Mouse (Mus musculus) left cerebral cortex, adult 11 months (tissue): Measurements from ENCODE around the gene Clnk.

Source experiments
- DNase-seq: peaks from one replicate; pipeline ENCODE4 v3.0.0; 2022; ENCODE audit warnings: low spot score

The Clnk gene

DNA sequence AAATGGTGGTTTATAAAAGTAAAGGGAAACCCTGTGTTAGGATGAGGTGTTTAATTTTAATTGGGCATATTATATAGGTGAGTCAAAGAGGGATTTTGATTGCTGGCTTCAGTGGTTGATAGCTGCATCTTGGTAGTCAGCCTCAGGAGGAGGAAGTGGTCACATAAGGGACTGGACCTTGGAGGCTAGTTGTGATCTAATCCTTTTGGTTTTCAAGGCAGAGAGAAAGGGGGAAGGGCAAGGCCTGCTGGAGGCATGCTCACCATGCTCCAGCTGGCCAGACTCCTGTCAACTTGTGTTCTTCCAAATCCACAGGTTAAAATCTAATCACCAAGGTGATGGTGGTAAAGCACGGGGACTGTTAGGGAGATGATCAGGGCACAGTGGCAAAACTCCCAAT lies 19.0 kb downstream of the Clnk start:
- DNase-seq: no peak

DNA sequence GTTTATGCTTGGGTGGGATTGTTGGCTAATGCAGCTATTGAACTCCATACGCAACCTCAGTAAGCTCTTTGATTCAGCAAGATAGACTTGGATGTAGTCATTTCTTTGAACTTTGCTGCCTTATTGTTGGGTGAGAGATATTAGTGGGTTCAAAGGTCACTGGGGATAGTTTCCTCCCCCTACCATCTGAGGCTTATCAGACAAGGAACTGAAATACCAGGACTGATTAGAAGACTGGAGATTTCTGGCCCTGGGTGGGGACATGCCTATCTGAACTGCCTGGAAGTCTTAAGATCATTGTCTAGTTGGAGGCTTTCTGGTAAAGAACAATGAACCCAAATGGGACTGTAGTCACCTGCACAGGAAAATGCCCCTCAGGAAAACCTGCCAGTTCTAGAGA lies 26.4 kb downstream of the Clnk start:
- no peak for DNase-seq

DNA sequence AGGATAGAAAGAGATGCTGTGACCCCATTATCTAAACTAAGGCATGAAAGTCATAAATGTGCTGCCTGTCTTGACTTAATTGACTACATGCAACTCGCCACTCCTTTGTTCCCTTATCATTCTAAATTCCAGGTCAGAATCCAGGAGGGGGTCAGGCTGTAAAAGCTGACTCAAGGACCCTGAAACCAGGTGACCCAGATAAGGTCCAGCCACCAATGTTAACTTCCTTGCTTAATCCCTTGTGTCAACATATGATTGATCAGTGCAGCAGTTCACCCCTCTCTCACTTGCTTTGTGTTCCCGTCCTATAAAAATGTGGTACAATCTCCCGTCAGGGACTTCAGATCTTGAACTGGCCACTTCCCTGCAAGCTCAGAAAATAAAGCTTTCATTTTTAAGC lies 31.1 kb downstream of the Clnk start:
- no peak for DNase-seq

DNA sequence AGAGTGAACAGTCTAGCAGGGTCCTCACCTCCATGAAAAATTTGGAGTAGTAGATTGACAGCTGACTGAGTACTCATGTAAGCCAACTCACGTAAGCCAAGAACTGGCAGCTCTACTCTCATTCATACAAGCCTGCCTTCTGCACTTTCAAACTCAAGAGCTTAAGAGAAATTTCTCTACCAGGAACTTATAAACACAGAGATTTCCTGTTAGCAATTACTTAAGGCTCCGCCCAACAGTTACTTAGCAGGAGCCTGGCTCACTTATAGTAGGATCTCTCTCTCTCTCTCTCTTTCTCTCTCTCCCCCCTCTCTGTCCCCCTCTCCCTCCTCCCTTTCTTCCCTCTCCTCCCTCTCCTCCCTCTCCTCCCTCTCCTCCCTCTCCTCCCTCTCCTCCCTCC lies 32.3 kb downstream of the Clnk start:
- no peak for DNase-seq

DNA sequence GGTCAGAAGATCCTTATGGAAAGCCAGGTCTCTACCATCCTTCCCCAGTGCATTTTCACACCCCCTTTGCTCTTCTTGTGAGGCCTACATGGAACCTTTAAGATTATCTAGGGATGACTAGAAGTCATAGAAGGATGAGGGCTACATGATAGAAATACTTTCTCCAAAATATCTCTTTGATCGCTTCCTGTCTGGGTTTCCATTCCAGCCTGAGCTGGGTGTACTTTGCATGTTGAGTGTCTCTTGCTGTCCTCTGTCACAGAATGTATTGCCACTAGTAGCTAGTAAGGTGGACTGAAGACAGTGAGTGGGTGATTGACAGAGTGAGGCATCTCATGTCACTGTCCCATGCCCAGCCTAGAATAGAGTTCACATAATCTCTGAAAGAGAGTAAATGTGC lies 36.6 kb downstream of the Clnk start:
- no peak for DNase-seq

DNA sequence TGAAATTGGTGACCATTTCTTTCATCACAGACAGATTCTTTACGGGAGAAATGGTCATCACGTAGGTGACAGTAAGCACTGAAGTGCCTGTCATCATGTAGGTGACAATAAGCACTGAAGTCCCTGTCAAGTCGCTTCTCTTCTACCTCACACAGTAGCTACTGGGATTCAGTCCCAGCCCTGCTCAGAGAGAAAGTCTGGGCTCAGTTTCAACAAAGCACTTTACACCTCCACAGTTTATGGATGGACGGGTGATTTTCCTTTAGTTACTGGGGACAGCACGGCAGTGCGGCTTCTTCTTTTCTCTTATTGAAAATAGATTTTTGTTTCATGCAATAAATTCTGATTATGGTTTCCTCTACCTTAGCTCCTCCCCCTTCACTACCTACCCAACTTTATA lies 49.3 kb downstream of the Clnk start:
- DNase-seq: no peak

DNA sequence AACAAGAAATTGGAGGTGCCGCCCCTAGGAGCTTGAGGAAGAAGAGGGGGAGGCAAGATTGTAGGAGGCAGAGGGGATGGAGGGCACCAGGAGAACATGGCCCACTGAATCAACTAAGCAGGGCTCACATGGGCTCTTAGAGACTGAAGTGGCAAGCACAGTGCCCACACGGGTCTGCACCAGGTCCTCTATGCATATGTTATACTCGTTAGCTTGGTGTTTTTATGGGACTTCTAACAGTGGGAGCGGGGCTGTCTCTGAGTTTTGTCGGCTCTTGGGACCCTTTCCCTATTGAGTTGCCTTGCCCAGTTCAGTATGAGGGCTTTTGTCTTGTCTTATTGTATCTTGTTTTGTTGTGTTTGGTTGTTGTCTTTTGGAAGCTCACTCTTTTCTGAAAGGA lies 50.0 kb downstream of the Clnk start:
- DNase-seq: no peak

DNA sequence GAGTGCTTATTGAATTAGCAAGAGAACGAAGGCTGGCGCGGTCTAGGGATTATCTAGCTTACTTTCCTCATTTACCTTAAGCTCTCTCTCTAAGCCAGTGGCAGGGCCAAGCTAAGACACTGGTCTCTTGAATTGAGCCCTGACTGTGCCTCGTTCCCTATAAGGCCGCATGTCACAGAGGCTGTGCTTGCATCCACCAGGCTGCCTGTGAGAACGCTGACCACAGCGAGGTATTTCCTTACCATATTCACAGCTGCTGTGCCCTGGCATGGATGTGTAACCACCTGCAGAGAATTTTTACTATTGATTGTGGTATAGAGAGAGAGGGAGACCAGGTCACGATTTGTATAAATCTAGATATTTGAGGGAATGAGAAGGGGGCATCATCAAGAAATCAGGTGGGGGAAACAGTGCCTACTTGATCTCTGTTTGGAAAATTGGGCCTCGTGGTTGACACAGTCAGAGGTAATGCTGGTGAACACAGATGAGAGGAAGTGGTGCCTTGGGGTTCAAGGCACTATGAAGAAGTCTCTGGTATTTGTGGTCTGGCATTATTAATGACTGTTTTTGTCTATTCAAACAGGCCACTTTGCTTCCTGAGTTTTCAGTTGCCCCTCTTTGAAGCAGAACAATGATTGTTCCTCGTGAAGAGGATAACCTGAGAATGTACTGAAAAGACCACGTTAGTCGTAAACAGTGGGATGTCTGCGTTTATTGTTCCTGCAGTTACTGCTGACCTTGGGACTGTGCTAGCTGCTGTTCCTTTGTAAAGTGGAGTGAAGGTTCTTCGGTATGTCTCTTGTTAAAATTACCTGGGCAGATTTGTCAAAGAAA lies 52.3 kb downstream of the Clnk start:
- DNase-seq: no peak

DNA sequence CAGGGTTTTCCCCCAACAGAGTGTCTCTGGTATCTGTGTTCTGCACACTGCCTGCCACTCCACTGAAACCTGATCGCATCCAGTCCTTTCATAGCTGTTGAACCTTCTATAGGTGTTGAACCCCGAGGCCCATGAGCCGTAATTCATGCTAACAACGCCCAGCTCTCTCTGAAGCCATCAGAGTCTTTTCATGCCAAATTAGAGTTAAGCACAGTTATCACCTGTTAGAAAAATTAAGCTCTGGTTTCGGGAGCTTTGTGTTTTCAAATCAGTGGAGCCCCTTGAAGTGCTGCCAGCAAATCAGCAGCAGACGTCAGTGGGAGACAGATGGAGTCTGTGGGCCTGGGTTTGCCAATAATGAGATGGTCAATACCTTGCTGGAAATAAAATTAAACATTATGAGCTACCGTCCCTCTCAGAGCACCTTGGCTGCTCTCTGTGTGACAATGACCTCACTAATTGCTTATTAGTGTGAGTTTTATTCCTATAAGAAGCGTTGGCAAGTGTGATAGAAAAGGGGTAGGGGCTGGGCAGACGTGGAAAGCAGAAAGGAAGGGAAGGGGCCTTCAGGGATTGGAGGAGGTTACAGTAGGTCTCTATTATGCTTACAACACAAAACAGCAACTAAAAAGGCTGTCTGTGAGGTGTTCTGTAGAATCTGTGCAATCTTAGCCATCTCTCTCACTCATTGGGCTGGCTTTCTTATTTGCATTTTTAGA lies 63.1 kb downstream of the Clnk start:
- DNase-seq: no peak

DNA sequence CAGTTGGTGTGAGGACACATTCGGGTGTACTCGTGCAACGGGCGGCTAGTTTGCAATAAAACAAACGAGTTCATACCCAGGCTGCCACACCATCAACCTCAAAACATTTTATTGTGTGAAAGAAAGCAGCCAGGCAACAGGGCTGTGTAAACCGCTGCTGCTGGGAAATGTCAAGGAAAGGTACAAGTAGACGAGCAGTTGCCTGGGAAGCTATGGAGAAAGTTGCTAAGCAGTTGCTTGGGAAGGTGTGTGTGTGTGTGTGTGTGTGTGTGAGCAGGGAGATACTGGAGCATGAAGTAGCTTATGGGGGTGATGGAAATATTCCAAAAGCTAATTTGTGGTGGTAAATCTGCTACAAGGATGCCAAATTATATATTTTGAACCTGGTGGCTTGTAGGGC lies 63.7 kb downstream of the Clnk start:
- no peak for DNase-seq

DNA sequence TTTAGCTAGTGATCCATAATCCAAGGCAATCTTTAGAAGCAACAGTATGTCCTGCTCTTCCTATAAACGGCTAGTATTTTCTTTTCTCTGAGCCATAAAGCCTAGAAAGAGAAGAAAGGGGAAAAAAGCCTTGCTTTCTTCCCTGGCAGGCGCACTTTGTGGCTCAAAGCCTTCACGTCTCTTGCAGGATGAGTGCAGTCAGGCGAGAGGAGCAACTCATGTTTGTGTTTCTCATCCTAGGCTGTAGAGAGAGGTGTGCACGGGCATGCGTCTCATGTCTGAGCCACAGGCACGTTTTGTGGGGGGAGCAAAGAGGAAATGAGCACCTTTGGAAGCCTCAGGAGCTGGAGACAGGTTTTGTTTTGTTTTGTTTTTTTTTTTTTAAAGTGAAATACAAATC lies 64.2 kb downstream of the Clnk start:
- no peak for DNase-seq

DNA sequence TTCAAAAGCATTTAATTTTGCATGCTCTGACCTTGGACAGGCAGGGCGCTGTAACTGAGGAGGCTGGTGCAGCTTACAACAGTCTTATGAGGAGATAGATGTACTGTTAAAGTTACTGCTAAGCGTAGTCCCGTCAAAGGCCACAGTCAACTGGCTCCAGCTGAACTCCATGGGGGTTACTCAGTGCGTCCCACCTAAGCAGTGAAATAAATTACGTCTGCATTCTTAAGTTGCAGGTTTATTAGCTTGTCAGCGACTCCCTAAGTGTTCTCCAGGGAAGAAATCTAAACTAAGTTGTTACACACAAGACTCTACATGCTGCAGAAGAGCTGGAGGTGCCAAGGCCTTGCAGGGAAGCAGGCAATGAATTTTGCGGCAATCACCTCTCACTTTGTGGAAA lies 77.7 kb downstream of the Clnk start:
- no peak for DNase-seq

DNA sequence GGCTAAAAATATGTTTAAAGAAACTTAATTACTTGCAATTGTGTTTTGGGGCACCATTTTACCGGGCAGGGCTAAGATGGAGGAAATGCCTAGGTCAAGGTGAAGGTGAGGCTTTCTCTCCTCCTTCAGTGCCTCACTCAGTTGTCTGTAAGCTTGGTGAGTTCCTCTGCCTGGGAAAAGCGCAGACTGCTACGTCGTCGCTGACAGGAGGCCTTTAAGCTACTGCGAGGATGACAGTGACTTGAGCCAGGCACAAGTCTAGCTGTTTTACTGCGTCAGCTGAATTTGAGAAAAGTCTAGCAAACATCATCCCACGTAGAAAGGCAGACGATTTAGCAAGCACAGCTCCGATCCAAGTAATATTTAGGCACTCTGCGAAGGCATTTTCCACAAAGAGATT lies 81.5 kb downstream of the Clnk start:
- DNase-seq: no peak

DNA sequence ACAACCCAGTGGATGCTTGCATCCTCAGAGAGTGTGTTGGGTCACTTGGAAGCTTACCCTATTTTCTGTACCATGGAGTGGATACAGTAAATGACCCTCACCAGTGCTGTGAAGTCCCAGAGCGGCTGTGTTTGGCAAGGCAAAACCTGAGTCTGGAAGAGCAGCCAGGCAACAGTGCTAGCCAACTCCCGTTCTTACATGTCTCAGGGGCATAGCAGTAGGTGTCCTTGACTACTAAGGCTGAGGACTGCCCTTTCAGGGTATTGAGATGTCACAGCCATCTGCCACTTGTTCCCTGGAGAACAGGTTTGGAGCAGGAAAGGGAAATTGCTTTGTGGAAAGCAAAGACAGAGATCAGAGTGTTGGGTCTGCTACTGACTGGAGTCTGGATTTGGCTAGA lies 85.5 kb downstream of the Clnk start:
- DNase-seq: no peak

DNA sequence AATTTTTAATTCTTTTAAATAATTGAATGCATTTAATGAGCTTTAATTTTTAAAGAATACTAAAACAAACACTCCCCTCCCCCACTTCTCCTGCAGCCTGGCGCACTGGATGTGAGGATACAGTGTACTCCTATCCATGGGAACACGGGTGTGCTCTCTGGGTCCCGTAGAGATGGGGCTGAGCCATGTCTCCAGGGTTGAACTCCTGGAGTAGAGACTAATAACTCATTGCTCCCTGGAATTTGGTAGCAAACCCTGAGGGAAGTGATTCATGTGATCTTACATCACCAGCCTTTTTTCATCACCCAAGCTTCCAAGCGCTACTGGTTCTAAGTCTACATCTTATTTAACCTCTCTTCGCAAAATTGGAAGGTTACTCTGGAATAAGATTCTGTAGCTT lies 87.8 kb downstream of the Clnk start:
- DNase-seq: no peak

DNA sequence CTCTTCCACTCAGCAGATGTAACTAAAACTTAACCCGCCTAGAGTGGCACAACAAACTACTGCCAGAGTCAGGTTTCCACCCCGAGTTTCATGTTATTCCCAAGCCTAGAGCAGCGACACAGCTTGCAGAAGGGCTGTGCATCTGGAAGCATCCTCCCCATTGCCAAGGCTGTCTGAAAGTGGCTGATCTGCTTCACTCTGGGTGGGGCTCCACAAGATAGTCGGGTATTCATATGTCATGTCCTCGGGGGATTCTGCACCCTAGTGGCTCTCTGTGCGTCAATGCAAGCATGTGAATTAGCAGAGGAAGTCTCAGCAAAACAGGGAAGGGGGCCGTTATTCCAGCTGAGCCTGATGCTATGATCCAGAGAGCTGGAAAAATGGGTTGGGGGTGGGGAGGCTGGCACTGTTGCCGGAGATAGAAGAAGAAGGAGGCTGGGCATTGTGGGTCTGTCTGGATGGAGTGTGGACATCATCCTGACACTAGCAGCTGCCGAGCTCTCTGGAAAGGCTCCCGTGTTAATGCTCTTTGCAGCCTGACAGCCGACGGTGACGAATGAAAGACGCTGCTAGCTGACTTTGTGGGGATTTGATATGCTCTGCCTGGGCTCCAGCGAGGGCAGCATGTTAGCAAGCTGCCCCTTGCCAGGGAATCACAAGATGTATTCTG lies 88.6 kb downstream of the Clnk start:
- DNase-seq: peak; percentile 14

DNA sequence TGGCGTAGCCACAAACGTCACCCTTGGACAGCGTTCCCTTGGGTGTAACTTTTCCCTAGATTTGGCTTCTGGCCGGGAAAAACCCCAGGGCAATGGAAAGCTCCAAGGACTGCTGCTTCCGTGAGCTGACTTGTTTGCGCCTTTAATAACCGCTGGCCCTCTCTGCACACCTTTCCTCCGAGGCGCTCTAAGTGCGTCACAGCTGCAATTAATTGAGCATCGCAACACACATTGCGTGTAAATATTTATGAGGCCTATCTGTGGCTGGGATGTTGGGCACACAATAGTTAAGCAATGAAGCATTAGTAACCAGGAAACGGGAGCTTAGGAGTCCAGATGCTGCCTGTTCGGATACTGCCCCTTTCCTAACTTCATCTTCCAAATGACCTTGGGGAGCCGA lies 90.5 kb downstream of the Clnk start:
- no peak for DNase-seq

DNA sequence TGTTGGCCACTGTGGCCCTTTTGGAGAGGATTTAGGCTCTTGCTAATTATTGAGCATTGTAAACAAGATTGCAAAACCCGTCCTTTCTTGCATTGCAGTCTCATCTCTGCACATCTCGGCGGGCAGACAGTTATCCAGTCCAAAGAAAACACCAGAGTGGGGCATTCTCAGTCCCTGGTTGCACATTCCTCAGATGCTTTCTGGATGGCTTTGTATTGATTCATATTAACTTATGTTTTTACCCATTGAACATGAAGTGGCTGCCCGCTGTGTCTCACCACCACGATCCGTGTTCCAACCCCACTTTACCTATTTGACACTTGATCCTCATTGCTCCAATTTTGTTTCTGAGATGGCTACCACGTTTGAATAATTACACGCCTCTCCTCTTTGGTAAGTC lies 90.9 kb downstream of the Clnk start:
- DNase-seq: no peak

DNA sequence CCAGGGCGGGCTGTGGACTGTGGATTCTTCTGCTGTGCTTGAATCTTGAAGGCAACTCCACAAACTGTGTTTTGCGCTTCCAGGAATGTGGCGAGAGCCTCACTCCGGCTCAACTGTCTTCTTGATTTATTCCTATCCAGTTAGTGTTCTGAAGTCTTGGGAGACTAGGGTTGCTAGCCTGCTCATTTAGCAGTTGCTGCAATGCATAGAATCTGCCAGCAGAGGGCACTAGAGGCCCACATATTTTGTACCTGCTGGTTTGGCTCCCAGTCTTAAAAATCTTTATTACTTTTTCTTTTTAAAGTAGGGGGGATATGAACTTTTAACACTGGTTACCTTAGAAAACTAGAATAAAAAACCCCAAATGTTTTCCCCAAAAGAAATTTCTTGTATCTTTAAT lies 94.8 kb downstream of the Clnk start:
- peak; percentile 65 for DNase-seq

DNA sequence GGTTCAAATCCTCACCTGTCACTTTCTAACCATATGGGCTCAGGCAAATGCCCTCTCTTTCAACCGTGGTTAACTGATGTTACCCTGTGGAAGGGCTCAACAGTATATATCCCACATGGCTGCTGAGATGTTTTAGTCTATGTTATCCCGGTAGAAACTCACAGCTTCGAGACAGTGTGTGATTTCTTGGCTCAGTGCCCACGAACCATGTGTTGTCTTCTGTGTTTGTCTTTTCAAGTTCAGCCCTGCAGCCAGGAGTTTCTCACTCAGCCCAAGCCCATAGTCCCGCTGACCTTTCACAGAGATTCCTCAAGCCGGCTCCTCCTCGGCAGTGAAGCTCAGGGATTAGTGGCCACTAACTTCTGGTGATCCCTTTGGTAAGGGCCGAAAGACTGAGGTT lies 96.0 kb downstream of the Clnk start:
- no peak for DNase-seq

DNA sequence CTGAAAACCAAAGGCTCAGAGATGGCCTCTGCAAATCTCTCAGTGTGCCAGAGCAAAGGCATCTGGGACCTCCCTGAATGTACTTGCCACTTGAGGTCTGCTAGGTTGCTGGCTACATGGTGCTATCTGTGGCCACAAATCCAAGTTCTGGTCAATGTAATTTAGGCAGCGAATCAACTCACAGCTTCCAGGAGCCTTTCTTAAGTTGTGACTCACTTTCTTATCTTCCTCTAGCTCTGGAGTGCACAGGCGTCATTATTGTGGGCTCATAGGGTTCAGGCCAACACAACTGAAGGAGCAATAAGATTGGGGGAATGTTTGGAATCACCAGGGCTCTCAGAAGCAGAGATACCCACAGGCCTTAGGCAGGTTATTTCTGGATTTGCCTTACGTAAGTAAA lies 96.6 kb downstream of the Clnk start:
- DNase-seq: no peak

DNA sequence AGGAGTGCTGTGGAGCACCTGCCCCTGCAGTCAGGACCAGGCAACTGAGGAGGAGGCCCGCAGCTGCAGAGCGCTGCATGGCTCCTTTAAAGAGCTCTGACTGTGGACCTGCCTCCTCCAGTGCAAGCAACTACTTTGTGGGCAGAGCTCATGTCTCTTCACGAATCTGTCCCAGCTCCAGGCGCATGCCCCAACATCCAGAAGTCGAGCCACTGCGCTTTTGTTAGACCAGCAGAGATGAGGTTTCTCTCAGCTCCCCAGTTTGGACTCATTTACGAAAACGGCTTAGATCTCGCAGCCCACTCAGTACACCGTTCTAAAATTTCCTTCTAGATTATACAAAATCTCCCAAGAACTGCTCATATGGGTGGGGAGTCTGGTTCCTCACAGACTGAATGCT lies 101.1 kb downstream of the Clnk start:
- no peak for DNase-seq

DNA sequence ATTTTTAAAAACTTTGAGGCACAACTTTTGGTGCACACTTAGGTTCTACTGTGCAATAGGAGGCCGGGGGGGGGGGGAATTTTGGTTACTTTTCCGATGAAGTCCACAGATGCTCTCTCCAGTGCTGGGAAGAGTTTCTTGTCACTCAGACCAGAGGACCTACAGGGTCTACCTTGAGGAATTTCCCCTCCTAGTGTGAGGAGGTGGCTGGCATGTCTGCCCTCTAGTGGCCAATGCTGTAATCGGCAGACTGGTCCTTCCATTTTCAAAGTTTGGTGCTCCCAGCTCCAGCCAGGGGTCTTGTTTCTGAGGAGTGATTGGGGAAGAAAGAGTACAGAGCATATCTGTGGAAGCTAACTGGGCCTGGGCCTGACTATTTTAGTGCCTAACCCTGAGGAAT lies 121.7 kb downstream of the Clnk start:
- no peak for DNase-seq
